In the genomic region with DNA sequence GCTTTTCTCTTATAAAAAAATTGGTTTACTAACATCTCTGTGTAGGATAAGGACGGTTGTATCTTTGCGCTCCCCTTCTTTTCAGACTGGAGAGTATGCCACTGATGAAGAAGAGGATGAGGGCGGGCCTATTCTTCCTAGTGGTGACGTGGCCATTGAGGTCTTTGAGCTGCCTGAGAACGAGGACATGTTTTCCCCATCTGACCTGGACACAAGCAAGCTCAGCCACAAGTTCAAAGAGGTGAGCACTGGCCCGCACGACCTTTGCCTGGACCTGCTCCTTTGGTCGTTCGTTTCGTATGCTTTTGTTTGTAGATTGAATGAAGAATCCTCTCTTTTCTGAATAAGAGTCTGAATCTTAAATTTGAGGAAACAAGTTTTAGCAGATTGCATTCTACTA, we compare ENCODE assay signal across 12 mouse cellular contexts.
"Had no signal": no experiment of that assay in that cellular context is flagged by ENCODE, and none has a peak within 500 bp of the region (broad histone marks: within the 10 kb centered on the region; RNA-seq: fewer than 3 reads in every experiment).

No protein-coding gene starts in this region.

- H3K9ac ChIP-seq: limb, embryonic 15.5 days; liver, embryonic 15.5 days; lung, embryonic 14.5 days had no signal

- H3K27me3 ChIP-seq: limb, embryonic 15.5 days; liver, embryonic 15.5 days had no signal

- H3K36me3 ChIP-seq: limb, embryonic 15.5 days; liver, embryonic 15.5 days had no signal

- H3K4me3 ChIP-seq: limb, embryonic 15.5 days; liver, embryonic 15.5 days had no signal

- ATAC-seq: lung, postnatal 0 days had no signal

- H3K27ac ChIP-seq: kidney, postnatal 0 days; limb, embryonic 15.5 days; liver, embryonic 15.5 days; macrophage had no signal

- H3K4me2 ChIP-seq: limb, embryonic 15.5 days; liver, embryonic 15.5 days; lung, embryonic 14.5 days had no signal

- DNase-seq: kidney, adult 2 months; kidney, postnatal 25 days; left cerebral cortex, postnatal 4 days; lung, embryonic 14.5 days; midbrain, embryonic 14.5 days; thymus, adult 18-20 months; thymus, postnatal 36 days had no signal

- H3K9me3 ChIP-seq: limb, embryonic 15.5 days; liver, embryonic 15.5 days had no signal
